Mouse (Mus musculus) bone marrow, adult 2 months (tissue): Measurements from ENCODE around the gene Ccn6. TPM values are rescaled to one million over a fixed set of nuclear protein-coding genes. Genes with fewer than 3 reads are reported as not detected.
"Not testable (repeated sequence)": the region's sequence is repeated elsewhere in the genome, so short reads cannot be mapped to it uniquely, and the experiment has no call there.

Source experiments
- H3K27ac ChIP-seq: fragments of 200-500 bp; 2 replicates; pipeline ENCODE4 v1.5.1; 2012; ENCODE audit warnings: low read depth, mild to moderate bottlenecking, control low read depth, inconsistent platforms, low read length; ENCODE audit not compliant: control insufficient read depth, poor library complexity, insufficient read depth
- H3K4me1 ChIP-seq: fragments of 200-500 bp; 2 replicates; pipeline ENCODE4 v1.6.1; 2011; ENCODE audit warnings: low read length; ENCODE audit not compliant: control insufficient read depth, insufficient read depth
- H3K4me3 ChIP-seq: fragments of 200-500 bp; replicated peaks from 2 replicates; pipeline ENCODE3; 2011; ENCODE audit warnings: mild to moderate bottlenecking, low read depth, low read length, control low read depth; ENCODE audit not compliant: control insufficient read depth
- CTCF ChIP-seq: fragments of 200-500 bp; IDR thresholded peaks from 2 replicates; pipeline ENCODE4 v1.5.1; 2011; ENCODE audit warnings: low read length, control low read depth; ENCODE audit not compliant: control insufficient read depth, insufficient read depth
- POLR2A ChIP-seq: fragments of 200-500 bp; IDR thresholded peaks from 2 replicates; pipeline ENCODE4 v1.6.1; 2011; ENCODE audit warnings: low read depth, mild to moderate bottlenecking, control low read depth, low read length, borderline replicate concordance; ENCODE audit not compliant: control insufficient read depth
- WGBS: fragments of 180-500 bp; shearing (Covaris S2); methylation state at CpG from one replicate; pipeline ENCODE4 v1.1.7; 2018; 5-methylcytosine and 5-hydroxymethylcytosine counted together
- polyA plus RNA-seq: library from polyadenylated mRNA; stranded (reverse); fragments of >200 nt; gene quantifications from 2 replicates; pipeline ENCODE4 v1.2.4, GENCODE M21; 2011; ENCODE audit warnings: low replicate concordance; ENCODE audit not compliant: missing spikeins, insufficient read depth, insufficient read length

Ccn6 gene
- not detected in 2 replicates for polyA plus RNA-seq

GRCm38 (mm10) chr10:39163694-39164093, at the start of gene Ccn6:
Ccn6 (minus strand) TSS chr10:39163794.
- TF ChIP-seq CTCF, result no peak
- peaks cover 9% of the 10 kb centered on the region; the same call in 1 of the 2 replicates for H3K4me1 ChIP-seq
- H3K4me3 ChIP-seq, result no peak within 1 kb of the TSS
- H3K27ac ChIP-seq, result no peak within 1 kb of the TSS
- 86% methylated on average over 10 of the region's 10 CpGs for WGBS

DNA sequence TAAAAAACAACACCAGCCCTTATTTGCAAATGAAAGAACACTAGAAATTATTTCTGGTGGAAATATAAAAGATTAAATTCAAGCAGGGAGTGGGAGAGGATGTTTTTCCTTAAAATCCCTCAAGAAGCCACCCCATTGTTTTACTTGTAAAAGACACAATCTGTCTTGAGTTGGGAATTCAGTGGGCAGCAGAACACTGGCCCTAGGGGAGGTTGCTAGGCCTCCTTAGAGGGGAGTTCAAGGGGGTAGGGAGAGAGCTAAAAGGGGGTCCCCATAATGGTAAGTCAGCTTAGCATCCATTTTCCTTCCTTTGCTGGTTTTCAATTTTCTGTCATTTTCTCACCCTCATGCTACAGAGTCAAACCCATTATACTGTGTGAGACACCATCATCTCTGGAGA, 46.4 kb upstream of the Ccn6 start:
- H3K27ac ChIP-seq, result no peak overlapping the region

GRCm38 (mm10) chr10:39209161-39210025, 45.8 kb upstream of the Ccn6 start:
- peaks cover 5% of the 10 kb centered on the region for H3K4me1 ChIP-seq
- WGBS, result 73% methylated on average over 10 of the region's 10 CpGs
- no peak for TF ChIP-seq CTCF
- no peak overlapping the region for H3K27ac ChIP-seq
- H3K4me3 ChIP-seq, result no peak overlapping the region

More for the DNA sequence above, 46.4 kb upstream of the Ccn6 start:
- no peak overlapping the region for H3K4me3 ChIP-seq
- peaks cover 5% of the 10 kb centered on the region for H3K4me1 ChIP-seq
- no peak for TF ChIP-seq CTCF
- no peak for TF ChIP-seq POLR2A

DNA sequence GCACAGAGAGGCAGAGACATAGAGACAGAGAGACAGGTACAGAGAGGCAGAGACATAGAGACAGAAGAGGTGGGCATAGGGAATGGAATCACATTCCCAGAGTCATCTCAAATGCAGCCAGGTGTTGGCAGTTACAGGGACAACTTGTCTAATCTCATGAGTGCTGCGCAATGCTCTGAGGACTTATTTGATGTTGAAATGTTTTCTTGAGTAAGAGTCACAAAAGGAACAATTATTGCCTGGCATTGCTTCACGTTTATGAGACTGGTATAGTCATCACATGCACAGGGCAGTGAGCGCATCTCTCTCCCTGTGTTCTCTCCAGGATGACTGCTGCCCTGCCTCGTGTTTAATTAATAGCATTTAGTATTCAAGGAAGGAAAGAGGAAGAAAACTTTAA, 45.1 kb upstream of the Ccn6 start:
- Histone ChIP-seq H3K4me1 (peaks cover 5% of the 10 kb centered on the region), H3K4me3 (no peak overlapping the region), H3K27ac (no peak overlapping the region)
- TF ChIP-seq CTCF, result no peak
- TF ChIP-seq POLR2A, result no peak
- WGBS, result 44% methylated on average over 4 of the region's 4 CpGs

DNA sequence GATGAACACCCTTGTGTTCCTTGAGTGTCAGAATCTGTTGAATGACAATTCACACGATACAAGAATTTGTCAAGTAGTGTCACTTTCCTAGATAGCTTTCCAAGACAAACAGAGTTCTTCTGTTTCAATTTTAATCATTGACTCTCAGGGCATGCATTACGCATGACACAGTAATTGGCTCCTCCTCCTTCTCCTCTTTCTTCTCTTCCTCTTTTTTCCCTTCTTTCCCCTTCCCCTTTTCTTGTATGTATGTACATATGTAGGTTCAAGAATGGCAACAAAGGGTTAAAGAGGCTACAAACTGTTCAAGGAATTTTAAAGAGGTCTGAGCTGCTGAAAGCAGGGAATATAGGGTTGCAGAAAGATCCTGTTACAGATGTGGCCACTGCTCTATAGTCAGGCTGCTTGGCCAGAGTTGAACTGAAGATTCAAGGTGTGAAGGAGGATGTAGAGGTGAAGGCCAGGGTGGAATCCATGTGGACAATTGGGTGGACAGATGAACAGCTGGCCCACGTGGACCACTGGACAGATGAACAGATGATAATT, 43.8 kb upstream of the Ccn6 start:
- H3K27ac ChIP-seq, result no peak overlapping the region; the same call in 1 of the 2 replicates
- TF ChIP-seq CTCF (no peak), POLR2A (no peak)
- 55% methylated on average over 3 of the region's 3 CpGs for WGBS
- H3K4me1 ChIP-seq, result peaks cover 3% of the 10 kb centered on the region; the same call in 1 of the 2 replicates
- no peak overlapping the region for H3K4me3 ChIP-seq

DNA sequence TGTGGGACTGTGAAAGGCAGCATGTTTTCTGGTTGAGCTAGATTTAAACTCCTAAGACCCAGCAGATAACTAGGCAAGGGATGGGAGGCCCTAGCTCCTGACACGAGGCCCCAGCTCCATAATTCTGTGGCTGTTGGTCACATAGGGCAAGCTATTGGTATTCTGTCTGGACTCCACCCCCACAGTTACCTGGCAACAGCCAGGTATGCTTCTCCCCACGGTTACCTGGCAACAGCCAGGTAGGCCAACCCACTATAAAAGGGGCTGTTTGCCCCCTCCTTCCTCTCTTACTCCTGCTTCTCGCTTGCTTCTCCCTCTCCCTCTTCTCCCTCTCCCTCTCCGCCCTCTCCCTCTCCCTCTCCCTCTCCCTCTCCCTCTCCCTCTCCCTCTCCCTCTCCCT, 38.9 kb upstream of the Ccn6 start:
- whole genome bisulfite sequencing, result 67% methylated on average over 3 of the region's 4 CpGs
- H3K4me1 ChIP-seq, result no peaks in the 10 kb centered on the region
- H3K4me3 ChIP-seq, result no peak overlapping the region
- no peak overlapping the region for H3K27ac ChIP-seq
- TF ChIP-seq CTCF (no peak), POLR2A (no peak)

DNA sequence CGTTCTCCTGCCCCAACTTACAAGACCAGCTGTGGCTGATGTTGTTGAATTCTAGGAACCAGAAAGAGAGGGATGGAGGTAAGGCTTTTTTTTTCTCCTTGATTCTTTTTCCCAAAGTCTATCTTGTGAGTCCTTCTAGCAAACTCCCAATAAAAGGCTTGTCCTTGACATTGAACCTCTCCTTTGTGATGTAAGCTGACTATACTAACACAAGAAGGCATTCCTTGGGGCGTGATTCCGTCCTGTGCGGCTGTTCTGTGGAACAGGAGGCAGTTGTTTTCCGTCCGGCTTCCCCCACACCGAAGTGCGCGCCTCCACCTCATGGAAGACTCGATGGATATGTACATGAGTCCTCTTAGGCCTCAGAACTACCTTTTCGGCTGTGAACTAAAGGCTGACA, 34.6 kb upstream of the Ccn6 start:
- H3K4me3 ChIP-seq, H3K4me1 ChIP-seq, H3K27ac ChIP-seq: not testable (repeated sequence)
- WGBS, result 88% methylated on average over 11 of the region's 11 CpGs

- Histone ChIP-seq H3K4me1 (no peaks in the 10 kb centered on the region; the same call in 1 of the 2 replicates), H3K4me3 (no peak overlapping the region), H3K27ac (no peak overlapping the region; the same call in 1 of the 2 replicates)
- TF ChIP-seq POLR2A (no peak), CTCF (no peak)
- whole genome bisulfite sequencing, result 8% methylated on average over 3 of the region's 3 CpGs
Measured at GRCm38 (mm10) chr10:39192673-39193072, 29.1 kb upstream of the Ccn6 start.
